Mouse (Mus musculus) liver, embryonic 11.5 days (tissue): ENCODE measurements around the gene Gm9639. TPM values are rescaled to one million over a fixed set of nuclear protein-coding genes. Genes with fewer than 3 reads are reported as not detected.

Source experiments
- polyA plus RNA-seq: library from polyadenylated mRNA; unstranded; fragments of >200 nt; fragmentation: Nextera tagmentation; extraction: Ambion mirVana; gene quantifications from 2 replicates; pipeline ENCODE4 v1.2.1, GENCODE M21; 2014

Gm9639 gene
- polyA plus RNA-seq, 1 experiment from 2014 or later, result not detected

Other genes starting within 250 kb of the Gm9639 start
- 94.0 and 99.7 TPM in 2 replicates for gene Pttg1ip, start 213.4 kb downstream of the Gm9639 start, polyA plus RNA-seq
- gene Sumo3, start 189.0 kb downstream of the Gm9639 start, polyA plus RNA-seq, result 249 and 271 TPM in 2 replicates
- gene Gm49325, start 188.9 kb downstream of the Gm9639 start, polyA plus RNA-seq, result 1.8 and 4.5 TPM in 2 replicates
- gene Ube2g2, start 172.8 kb downstream of the Gm9639 start, polyA plus RNA-seq, result 62.1 and 67.9 TPM in 2 replicates
- 0.16 TPM in 1 of 2 replicates, not detected in the other for gene Tspear, start 108.5 kb downstream of the Gm9639 start, polyA plus RNA-seq
- not detected in 2 replicates for gene Gm19402, start 104.3 kb downstream of the Gm9639 start, polyA plus RNA-seq
- gene Gm9508, start 97.8 kb downstream of the Gm9639 start, polyA plus RNA-seq, result not detected in 2 replicates
- gene Gm10272, start 88.5 kb downstream of the Gm9639 start, polyA plus RNA-seq, result not detected in 2 replicates
- gene Gm10024, start 83.6 kb downstream of the Gm9639 start, polyA plus RNA-seq, result not detected in 2 replicates
- gene Gm10142, start 79.3 kb downstream of the Gm9639 start, polyA plus RNA-seq, result not detected in 2 replicates
- not detected in 2 replicates for gene Krtap12-1, start 74.5 kb downstream of the Gm9639 start, polyA plus RNA-seq
- not detected in 2 replicates for gene Gm10100, start 68.6 kb downstream of the Gm9639 start, polyA plus RNA-seq
- gene Gm18596, start 52.4 kb downstream of the Gm9639 start, polyA plus RNA-seq, result not detected in 2 replicates
- gene Gm9736, start 43.7 kb downstream of the Gm9639 start, polyA plus RNA-seq, result not detected in 2 replicates
- not detected in 2 replicates for gene Gm3233, start 35.4 kb downstream of the Gm9639 start, polyA plus RNA-seq
- not detected in 2 replicates for gene Gm3238, start 23.8 kb downstream of the Gm9639 start, polyA plus RNA-seq
- not detected in 2 replicates for gene Gm7138, start 18.1 kb downstream of the Gm9639 start, polyA plus RNA-seq
- not detected in 2 replicates for gene Gm3250, start 12.5 kb downstream of the Gm9639 start, polyA plus RNA-seq
- not detected in 2 replicates for gene Gm7137, start 6.9 kb downstream of the Gm9639 start, polyA plus RNA-seq
- not detected in 2 replicates for gene Gm19668, start 4.1 kb upstream of the Gm9639 start, polyA plus RNA-seq
- gene Gm9507, start 16.8 kb upstream of the Gm9639 start, polyA plus RNA-seq, result not detected in 2 replicates
- gene Gm2696, start 19.6 kb upstream of the Gm9639 start, polyA plus RNA-seq, result not detected in 2 replicates
- gene Krtap10-4, start 32.0 kb upstream of the Gm9639 start, polyA plus RNA-seq, result not detected in 2 replicates
- gene Krtap10-10, start 40.9 kb upstream of the Gm9639 start, polyA plus RNA-seq, result not detected in 2 replicates
- not detected in 2 replicates for gene Gm36176, start 51.7 kb upstream of the Gm9639 start, polyA plus RNA-seq
- gene Gm10318, start 57.8 kb upstream of the Gm9639 start, polyA plus RNA-seq, result not detected in 2 replicates
- not detected in 2 replicates for gene Gm3285, start 66.9 kb upstream of the Gm9639 start, polyA plus RNA-seq
- 8.2 and 10.0 TPM in 2 replicates for gene Lrrc3, start 107.5 kb upstream of the Gm9639 start, polyA plus RNA-seq
- gene Trpm2, start 175.5 kb upstream of the Gm9639 start, polyA plus RNA-seq, result 1.2 TPM in 2 replicates
- 12.1 and 12.8 TPM in 2 replicates for gene 1810043G02Rik, start 183.4 kb upstream of the Gm9639 start, polyA plus RNA-seq
- gene Pfkl, start 215.0 kb upstream of the Gm9639 start, polyA plus RNA-seq, result 245 and 255 TPM in 2 replicates
- not detected in 2 replicates for gene Dnmt3l, start 246.9 kb upstream of the Gm9639 start, polyA plus RNA-seq
- gene Aire, start 248.5 kb upstream of the Gm9639 start, polyA plus RNA-seq, result 0.16 and 0.51 TPM in 2 replicates